ENCODE assay signal across 18 mouse cellular contexts in genomic region chr10:83310356-83310755, GRCm38 (mm10).
"Had no signal": no experiment of that assay in that cellular context is flagged by ENCODE, and none has a peak within 500 bp of the region (broad histone marks: within the 10 kb centered on the region; RNA-seq: fewer than 3 reads in every experiment).

No protein-coding gene starts in this region.

- H3K27ac ChIP-seq: midbrain, embryonic 10.5 days; midbrain, embryonic 12.5 days; neural tube, embryonic 13.5 days; neural tube, embryonic 15.5 days had no signal

- H3K4me1 ChIP-seq: midbrain, embryonic 10.5 days; midbrain, embryonic 12.5 days; neural tube, embryonic 13.5 days; neural tube, embryonic 15.5 days had no signal

- H3K4me3 ChIP-seq: midbrain, embryonic 10.5 days; midbrain, embryonic 12.5 days; myocyte; neural tube, embryonic 13.5 days; neural tube, embryonic 15.5 days had no signal

- H3K9me3 ChIP-seq: midbrain, embryonic 12.5 days; neural tube, embryonic 13.5 days; neural tube, embryonic 15.5 days had no signal

- ATAC-seq: midbrain, embryonic 16.5 days had no signal

- H3K36me3 ChIP-seq: midbrain, embryonic 10.5 days; midbrain, embryonic 12.5 days; neural tube, embryonic 13.5 days had no signal

- DNase-seq: lung, embryonic 14.5 days; lung, postnatal 10 days; lung, postnatal 4 days; midbrain, embryonic 14.5 days; retina, postnatal 1 day; right cerebral cortex, adult 18-20 months; right cerebral cortex, postnatal 25 days; right cerebral cortex, postnatal 4 days; spleen, adult 18-20 months; thymus, adult 18-20 months; thymus, postnatal 14 days; thymus, postnatal 36 days had no signal

- H3K27me3 ChIP-seq: midbrain, embryonic 12.5 days; neural tube, embryonic 13.5 days; neural tube, embryonic 15.5 days had no signal

- H3K4me2 ChIP-seq: lung, embryonic 14.5 days; midbrain, embryonic 12.5 days; neural tube, embryonic 13.5 days; neural tube, embryonic 15.5 days had no signal

- H3K9ac ChIP-seq: lung, embryonic 14.5 days; midbrain, embryonic 12.5 days; neural tube, embryonic 13.5 days; neural tube, embryonic 15.5 days had no signal
